Mouse (Mus musculus) forebrain, embryonic 16.5 days (tissue): ENCODE results near the gene Gucy1b2. TPM values are rescaled to one million over a fixed set of nuclear protein-coding genes. Genes with fewer than 3 reads are reported as not detected.
A peak's percentile ranks its signal among the peaks of the same experiment; 100 is the strongest.

ENCODE experiments used
- ATAC-seq: fragments of 200-750 bp; cut with Nextera tagmentation; 2 replicates; pipeline ENCODE4 v1.8.0; 2017; ENCODE audit warnings: mild to moderate bottlenecking, moderate library complexity
- H3K27ac ChIP-seq: fragments of 300-500 bp; sonication (generic); 2 replicates; pipeline ENCODE4 v1.5.1; 2014; ENCODE audit warnings: low read length, control low read depth
- H3K27me3 ChIP-seq: fragments of 300-500 bp; sonication (generic); replicated peaks from 2 replicates; pipeline ENCODE4 v1.6.1; 2014; ENCODE audit warnings: low read length; ENCODE audit not compliant: control insufficient read depth, insufficient read depth
- H3K36me3 ChIP-seq: fragments of 300-500 bp; sonication (generic); 2 replicates; pipeline ENCODE4 v1.6.1; 2014; ENCODE audit not compliant: control insufficient read depth, insufficient read depth
- H3K4me1 ChIP-seq: fragments of 300-500 bp; sonication (generic); replicated peaks from 2 replicates; pipeline ENCODE4 v1.6.1; 2014; ENCODE audit warnings: low read length; ENCODE audit not compliant: control insufficient read depth, insufficient read depth
- H3K4me2 ChIP-seq: fragments of 300-500 bp; sonication (generic); 2 replicates; pipeline ENCODE4 v1.6.1; 2014; ENCODE audit warnings: mild to moderate bottlenecking, low read length, control low read depth
- H3K4me3 ChIP-seq: fragments of 300-500 bp; sonication (generic); replicated peaks from 2 replicates; pipeline ENCODE4 v1.5.1; 2014; ENCODE audit warnings: mild to moderate bottlenecking, low read length, control low read depth
- H3K9ac ChIP-seq: fragments of 300-500 bp; sonication (generic); replicated peaks from 2 replicates; pipeline ENCODE4 v1.6.1; 2014; ENCODE audit warnings: low read depth, low read length, control low read depth
- H3K9me3 ChIP-seq: fragments of 300-500 bp; sonication (generic); 2 replicates; pipeline ENCODE4 v1.6.1; 2016; ENCODE audit warnings: low read length; ENCODE audit not compliant: control insufficient read depth
- WGBS: fragments of 180-500 bp; shearing (Covaris S2); extraction: QIAGEN DNeasy Blood & Tissue Kit; methylation state at CpG from one replicate; pipeline ENCODE4 v1.1.7; 2014; 5-methylcytosine and 5-hydroxymethylcytosine counted together
- polyA plus RNA-seq: library from polyadenylated mRNA; unstranded; fragments of >200 nt; fragmentation: Nextera tagmentation; extraction: Ambion mirVana; gene quantifications from 2 replicates; pipeline ENCODE4 v1.2.1, GENCODE M21; 2015

Gucy1b2 gene
- 2.7 and 2.9 TPM in 2 replicates for polyA plus RNA-seq

GRCm38 (mm10) chr14:62456239-62456747, at the start of gene Gucy1b2:
TSS of gene Gucy1b2 (minus strand) at chr14:62456289.
- WGBS, result 34% methylated on average over 9 of the region's 9 CpGs
- peak within 1 kb of the TSS; percentile 48 for H3K4me2 ChIP-seq
- peak within 1 kb of the TSS; percentile 25 for H3K4me3 ChIP-seq
- no peaks in the 10 kb centered on the region for H3K36me3 ChIP-seq
- no peak for ATAC-seq
- peak within 1 kb of the TSS; percentile 31; the same call in 1 of the 2 replicates for H3K9ac ChIP-seq
- no peaks in the 10 kb centered on the region for H3K9me3 ChIP-seq
- peaks cover 36% of the 10 kb centered on the region for H3K4me1 ChIP-seq
- H3K27ac ChIP-seq, result peak within 1 kb of the TSS; percentile 95
- H3K27me3 ChIP-seq, result no peaks in the 10 kb centered on the region

- ATAC-seq, result no peak
- Histone ChIP-seq H3K9ac (no peak overlapping the region), H3K36me3 (no peaks in the 10 kb centered on the region), H3K4me1 (no peaks in the 10 kb centered on the region), H3K9me3 (no peaks in the 10 kb centered on the region), H3K27me3 (no peaks in the 10 kb centered on the region), H3K27ac (no peak overlapping the region), H3K4me3 (no peak overlapping the region), H3K4me2 (no peak overlapping the region)
- WGBS, result 80% methylated on average over 7 of the region's 7 CpGs
Measured at GRCm38 (mm10) chr14:62497391-62497790, 41.3 kb upstream of the Gucy1b2 start.

GRCm38 (mm10) chr14:62496501-62496900, 40.4 kb upstream of the Gucy1b2 start:
- no peak for ATAC-seq
- H3K27ac ChIP-seq, result no peak overlapping the region
- no peaks in the 10 kb centered on the region for H3K36me3 ChIP-seq
- H3K4me3 ChIP-seq, result no peak overlapping the region
- H3K4me1 ChIP-seq, result no peaks in the 10 kb centered on the region
- WGBS, result 71% methylated on average over 1 of the region's 1 CpGs
- no peak overlapping the region for H3K9ac ChIP-seq
- no peak overlapping the region for H3K4me2 ChIP-seq
- no peaks in the 10 kb centered on the region for H3K9me3 ChIP-seq
- no peaks in the 10 kb centered on the region for H3K27me3 ChIP-seq

- Histone ChIP-seq H3K36me3 (no peaks in the 10 kb centered on the region), H3K4me1 (no peaks in the 10 kb centered on the region), H3K27me3 (no peaks in the 10 kb centered on the region), H3K9ac (no peak overlapping the region), H3K27ac (no peak overlapping the region), H3K4me3 (no peak overlapping the region), H3K4me2 (no peak overlapping the region), H3K9me3 (no peaks in the 10 kb centered on the region)
- WGBS, result 56% methylated on average over 5 of the region's 5 CpGs
- ATAC-seq, result no peak
Measured at GRCm38 (mm10) chr14:62493456-62493855, 37.4 kb upstream of the Gucy1b2 start.

GRCm38 (mm10) chr14:62492196-62492850, 36.2 kb upstream of the Gucy1b2 start:
- no peak overlapping the region; the same call in 1 of the 2 replicates for H3K4me2 ChIP-seq
- 34% methylated on average over 16 of the region's 16 CpGs for WGBS

GRCm38 (mm10) chr14:62488270-62488669, 32.2 kb upstream of the Gucy1b2 start:
- Histone ChIP-seq H3K4me2 (no peak overlapping the region), H3K4me1 (no peaks in the 10 kb centered on the region), H3K9ac (no peak overlapping the region), H3K27ac (no peak overlapping the region), H3K36me3 (no peaks in the 10 kb centered on the region), H3K9me3 (no peaks in the 10 kb centered on the region), H3K4me3 (no peak overlapping the region), H3K27me3 (no peaks in the 10 kb centered on the region)
- ATAC-seq, result no peak
- WGBS, result 84% methylated on average over 7 of the region's 7 CpGs

More at GRCm38 (mm10) chr14:62492196-62492850, 36.2 kb upstream of the Gucy1b2 start:
- H3K9ac ChIP-seq, result no peak overlapping the region
- H3K27ac ChIP-seq, result no peak overlapping the region
- no peaks in the 10 kb centered on the region for H3K36me3 ChIP-seq
- H3K4me3 ChIP-seq, result no peak overlapping the region
- H3K4me1 ChIP-seq, result no peaks in the 10 kb centered on the region
- no peaks in the 10 kb centered on the region for H3K27me3 ChIP-seq
- H3K9me3 ChIP-seq, result no peaks in the 10 kb centered on the region
- peak; percentile 83 for ATAC-seq

- Histone ChIP-seq H3K36me3 (no peaks in the 10 kb centered on the region), H3K27me3 (no peaks in the 10 kb centered on the region), H3K9ac (no peak overlapping the region), H3K9me3 (no peaks in the 10 kb centered on the region), H3K4me1 (peaks cover 13% of the 10 kb centered on the region), H3K4me3 (no peak overlapping the region), H3K27ac (no peak overlapping the region), H3K4me2 (no peak overlapping the region)
- ATAC-seq, result no peak
- 57% methylated on average over 8 of the region's 8 CpGs for WGBS
Measured at GRCm38 (mm10) chr14:62481381-62481780, 25.3 kb upstream of the Gucy1b2 start.

- Histone ChIP-seq H3K27me3 (no peaks in the 10 kb centered on the region), H3K36me3 (no peaks in the 10 kb centered on the region), H3K4me2 (no peak overlapping the region), H3K4me1 (peaks cover 13% of the 10 kb centered on the region), H3K27ac (no peak overlapping the region), H3K9ac (no peak overlapping the region), H3K4me3 (no peak overlapping the region), H3K9me3 (no peaks in the 10 kb centered on the region)
- WGBS, result 29% methylated on average over 6 of the region's 6 CpGs
- peak; percentile 66 for ATAC-seq
Measured at GRCm38 (mm10) chr14:62479395-62479794, 23.3 kb upstream of the Gucy1b2 start.

- H3K4me3 ChIP-seq, result no peak overlapping the region
- no peak overlapping the region for H3K4me2 ChIP-seq
- H3K27ac ChIP-seq, result no peak overlapping the region
- no peak for ATAC-seq
- H3K9me3 ChIP-seq, result no peaks in the 10 kb centered on the region
- WGBS, result 69% methylated on average over 1 of the region's 1 CpGs
- no peak overlapping the region for H3K9ac ChIP-seq
- peaks cover 8% of the 10 kb centered on the region for H3K4me1 ChIP-seq
- H3K27me3 ChIP-seq, result no peaks in the 10 kb centered on the region
- no peaks in the 10 kb centered on the region for H3K36me3 ChIP-seq
Measured at GRCm38 (mm10) chr14:62474481-62474880, 18.4 kb upstream of the Gucy1b2 start.
